Mouse (Mus musculus) left cerebral cortex, adult 18-20 months (tissue): Measurements from ENCODE around the gene Atp13a5. TPM values are rescaled to one million over a fixed set of nuclear protein-coding genes. Genes with fewer than 3 reads are reported as not detected.

Experiments
- DNase-seq, 2 experiments: peaks; one replicate each; pipeline ENCODE4 v3.0.0; 2021 to 2022; ENCODE audit warnings: low spot score in 2 of 2, mixed read lengths in 1 of 2
- long read RNA-seq, 2 experiments: library from polyadenylated mRNA; stranded (forward); transcript quantifications; one replicate each; pipeline ENCODE4 v2.0.0; 2021
- total RNA-seq, 2 experiments: library from RNA; stranded (reverse); gene quantifications; 2 replicates each; pipeline ENCODE4 v1.2.3; 2021

Gene Atp13a5
- total RNA-seq: 1 to 10 TPM; 8.4 to 8.5 TPM
- long read RNA-seq, experiment 1, full-length matches to known transcripts: 4 of 7 reads
- long read RNA-seq, experiment 1, partial matches to known transcripts: 2 of 7 reads
- long read RNA-seq, experiment 1, other reads (novel, unspliced or antisense): 1 of 7 reads
- long read RNA-seq, experiment 2, full-length matches to known transcripts: 4 of 5 reads
- long read RNA-seq, experiment 2, partial matches to known transcripts: 1 of 5 reads
- long read RNA-seq, experiment 2, other reads (novel, unspliced or antisense): 0 of 5 reads

- no peak for DNase-seq
These were observed at the start of gene Atp13a5 for GRCm38 (mm10) chr16:29378458-29378857. TSS of gene Atp13a5 (minus strand) at chr16:29378732.

GRCm38 (mm10) chr16:29414822-29415221 is 36.3 kb upstream of the Atp13a5 start:
- peak; percentile 31 to 42 for DNase-seq

GRCm38 (mm10) chr16:29407319-29407718 is 28.8 kb upstream of the Atp13a5 start:
- DNase-seq: no peak

GRCm38 (mm10) chr16:29399079-29399478 is 20.5 kb upstream of the Atp13a5 start:
- no peak for DNase-seq

- no peak for DNase-seq
These were observed 6.2 kb upstream of the Atp13a5 start for GRCm38 (mm10) chr16:29384781-29385180.

- peak; percentile 18 to 44 for DNase-seq
These were observed 3.9 kb downstream of the Atp13a5 start for GRCm38 (mm10) chr16:29374636-29375035.

GRCm38 (mm10) chr16:29331351-29332044 is 47.0 kb downstream of the Atp13a5 start:
- peak in 1 of 2 experiments; percentile 18 for DNase-seq

GRCm38 (mm10) chr16:29330948-29331347 is 47.6 kb downstream of the Atp13a5 start:
- DNase-seq: no peak

- no peak for DNase-seq
These were observed 49.3 kb downstream of the Atp13a5 start for GRCm38 (mm10) chr16:29329213-29329612.

GRCm38 (mm10) chr16:29327910-29328309 is 50.6 kb downstream of the Atp13a5 start:
- no peak for DNase-seq

- DNase-seq: no peak
These were observed 53.2 kb downstream of the Atp13a5 start for GRCm38 (mm10) chr16:29325233-29325919.

GRCm38 (mm10) chr16:29320717-29321116 is 57.8 kb downstream of the Atp13a5 start:
- no peak for DNase-seq

- DNase-seq: no peak
These were observed 63.1 kb downstream of the Atp13a5 start for GRCm38 (mm10) chr16:29315391-29315790.

- no peak for DNase-seq
These were observed 63.5 kb downstream of the Atp13a5 start for GRCm38 (mm10) chr16:29314991-29315390.

- DNase-seq: no peak
These were observed 80.9 kb downstream of the Atp13a5 start for GRCm38 (mm10) chr16:29297555-29298021.

- DNase-seq: no peak
These were observed 97.8 kb downstream of the Atp13a5 start for GRCm38 (mm10) chr16:29280691-29281090.

- no peak for DNase-seq
These were observed 124.2 kb downstream of the Atp13a5 start for GRCm38 (mm10) chr16:29254325-29254724.

GRCm38 (mm10) chr16:29235951-29236350 is 142.6 kb downstream of the Atp13a5 start:
- DNase-seq: no peak

- DNase-seq: peak; percentile 59 to 73
These were observed 161.9 kb downstream of the Atp13a5 start for GRCm38 (mm10) chr16:29216395-29217295.

- DNase-seq: peak; percentile 35 to 59
These were observed 168.7 kb downstream of the Atp13a5 start, which contains the start of gene Hrasls for GRCm38 (mm10) chr16:29209605-29210411. TSS of gene Hrasls (plus strand) at chr16:29209695.
